Mouse (Mus musculus): ENCODE results near the gene Tbc1d8.

DNA sequence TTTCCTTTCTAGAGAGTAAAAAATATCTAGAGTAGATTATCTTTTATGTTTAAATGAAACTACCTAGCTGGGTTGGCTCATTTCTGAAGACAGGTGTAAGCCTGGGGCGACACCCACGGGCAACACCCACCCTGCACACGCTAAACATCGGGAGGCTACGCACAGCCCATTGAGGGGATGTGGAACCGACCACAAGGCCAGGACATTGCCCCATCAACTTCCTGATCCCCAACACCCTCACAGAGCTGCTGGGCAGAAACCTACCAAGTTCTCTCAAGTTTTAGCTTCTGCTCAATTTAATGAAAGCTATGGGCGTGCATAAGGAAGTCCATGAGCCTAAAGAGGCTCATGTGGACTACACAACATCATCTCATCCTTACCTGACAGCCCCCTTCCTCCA lies 9.6 kb downstream of the Tbc1d8 start:
- TF ChIP-seq CTCF (IDR thresholded peaks at IDR 0.05; ENCODE audit: insufficient read depth, low read depth, low read length): no peak
- no peak for TF ChIP-seq POLR2A (IDR thresholded peaks at IDR 0.05; ENCODE audit: insufficient read depth, low read depth, low read length)
